Mouse (Mus musculus) ES-Bruce4 (cell line): ENCODE data around the gene Map3k12.

Experiments
- CTCF ChIP-seq: IDR thresholded peaks from one replicate; pipeline ENCODE4 v1.8.1; 2011; ENCODE audit warnings: low read depth, low read length
- POLR2A ChIP-seq: IDR thresholded peaks from one replicate; pipeline ENCODE4 v1.8.1; 2011; ENCODE audit warnings: low read length; ENCODE audit not compliant: insufficient read depth

DNA sequence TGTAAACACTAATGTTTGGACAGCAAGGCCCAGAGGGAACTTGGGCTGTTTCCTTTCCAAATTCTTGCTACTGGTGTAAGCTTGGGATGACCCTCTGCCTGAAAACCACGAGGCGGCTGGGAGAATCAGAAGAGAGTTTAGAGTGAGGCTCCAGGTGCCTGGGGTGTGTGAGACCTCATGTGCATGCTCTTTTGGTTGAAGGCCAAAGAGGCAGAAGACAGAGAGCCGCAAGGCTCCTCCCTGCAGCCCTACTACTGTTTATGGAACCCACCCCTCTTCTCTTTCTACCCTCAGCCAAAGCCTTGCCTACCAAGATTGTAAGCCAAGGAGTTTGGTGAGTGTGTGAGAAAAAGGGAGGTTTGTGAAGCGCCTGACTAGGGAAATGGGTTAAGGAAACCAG is 1.1 kb downstream of the Map3k12 start:
- no peak for TF ChIP-seq POLR2A
- TF ChIP-seq CTCF = no peak
